Mouse (Mus musculus) brain, embryonic 14.5 days (tissue): Measurements from ENCODE around the gene Dusp9.

Source experiments
- CTCF ChIP-seq: fragments of 200-500 bp; IDR thresholded peaks from 2 replicates; pipeline ENCODE4 v1.5.1; 2012; ENCODE audit warnings: inconsistent platforms, mild to moderate bottlenecking, moderate library complexity, borderline replicate concordance; ENCODE audit not compliant: insufficient read depth, insufficient read length; ENCODE audit errors: extremely low read depth
- POLR2A ChIP-seq: fragments of 200-500 bp; IDR thresholded peaks from 2 replicates; pipeline ENCODE4 v1.6.1; 2012; ENCODE audit warnings: mild to moderate bottlenecking, inconsistent platforms, borderline replicate concordance; ENCODE audit not compliant: poor library complexity, insufficient read depth, insufficient read length, severe bottlenecking; ENCODE audit errors: extremely low read depth

GRCm38 (mm10) chrX:73626981-73627380 is 12.2 kb upstream of the Dusp9 start:
- TF ChIP-seq POLR2A = no peak
- TF ChIP-seq CTCF = no peak
